In genomic region chrX:11713423-11713822, GRCm38 (mm10) we compare ENCODE assay signal across 14 mouse cellular contexts.
DNase-seq lines count a peak whose midpoint lies in the region; TF ChIP-seq lines count a peak whose summit lies in the region.
"Had no signal": no experiment of that assay in that cellular context is flagged by ENCODE, and none has a peak within 500 bp of the region (broad histone marks: within the 10 kb centered on the region; RNA-seq: fewer than 3 reads in every experiment).

No protein-coding gene starts in this region.

- peak; percentile 50 for DNase-seq in kidney, adult 2 months
- DNase-seq in kidney, postnatal 10 days = no peak
- peak; percentile 60 to 69 for DNase-seq in cerebellum, adult 18-20 months
- peak; percentile 67 to 80 for DNase-seq in cerebellum, postnatal 25 days
- peak; percentile 75 for DNase-seq in lung, postnatal 36 days
- no peak for DNase-seq in thymus, postnatal 25 days
- no peak for DNase-seq in urinary bladder, adult 2 months (ENCODE audit: low spot score)
- DNase-seq: gastrocnemius, postnatal 10 days; right cerebral cortex, postnatal 25 days had no signal

- WGBS in kidney, adult 2 months = 63% methylated on average over 3 of the region's 3 CpGs

- no peaks in the 10 kb centered on the region for H3K36me3 ChIP-seq in kidney, adult 2 months (ENCODE audit: control insufficient read depth, insufficient read depth, low read length)
- H3K36me3 ChIP-seq: forebrain, embryonic 15.5 days; limb, embryonic 12.5 days; midbrain, embryonic 10.5 days had no signal

- TF ChIP-seq POLR2A in kidney, adult 2 months (IDR thresholded peaks at IDR 0.05; ENCODE audit: low read depth, low read length) = no peak

- no peak overlapping the region for H3K27ac ChIP-seq in kidney, adult 2 months (ENCODE audit: insufficient read depth, low read depth, low read length)
- H3K27ac ChIP-seq: forebrain, embryonic 15.5 days; limb, embryonic 12.5 days; midbrain, embryonic 10.5 days had no signal

- H3K27me3 ChIP-seq in kidney, adult 2 months (replicated peaks; ENCODE audit: control insufficient read depth, insufficient read depth, low read length) = no peaks in the 10 kb centered on the region
- H3K27me3 ChIP-seq: CH12.LX; forebrain, embryonic 15.5 days; Patski had no signal

- no peak overlapping the region for H3K4me3 ChIP-seq in kidney, adult 2 months (ENCODE audit: insufficient read depth, low read depth, low read length)
- H3K4me3 ChIP-seq: forebrain, embryonic 15.5 days; limb, embryonic 12.5 days; midbrain, embryonic 10.5 days had no signal

- no peaks in the 10 kb centered on the region for H3K4me1 ChIP-seq in kidney, adult 2 months (ENCODE audit: control insufficient read depth, insufficient read depth, low read length)

- no peak for TF ChIP-seq CTCF in kidney, adult 2 months (conservative IDR thresholded peaks at IDR 0.05; ENCODE audit: insufficient read depth, insufficient read length, low read depth, low read length)

Comparison
In these comparisons a context has a peak if more than half of its experiments do, and no peak if none do; other contexts are left out.
1. DNase-seq: peak in kidney, adult 2 months (single experiment), cerebellum, adult 18-20 months (2 of 2), cerebellum, postnatal 25 days (2 of 2) and lung, postnatal 36 days (single experiment); none in kidney, postnatal 10 days (single experiment), thymus, postnatal 25 days (single experiment) and urinary bladder, adult 2 months (single experiment).